Comparison of ENCODE assay signal across 30 mouse cellular contexts in genomic region chr1:194901075-194901474, GRCm38 (mm10).
"Had no signal": no experiment of that assay in that cellular context is flagged by ENCODE, and none has a peak within 500 bp of the region (broad histone marks: within the 10 kb centered on the region; RNA-seq: fewer than 3 reads in every experiment).

No protein-coding gene starts in this region.

- H3K9ac ChIP-seq: limb, embryonic 12.5 days; limb, embryonic 13.5 days; limb, embryonic 15.5 days; liver, embryonic 12.5 days; liver, embryonic 13.5 days; liver, embryonic 14.5 days; liver, embryonic 15.5 days; liver, postnatal 0 days; lung, embryonic 14.5 days; lung, embryonic 15.5 days; midbrain, embryonic 12.5 days; midbrain, embryonic 13.5 days; midbrain, embryonic 15.5 days; neural tube, embryonic 12.5 days; neural tube, embryonic 13.5 days had no signal

- ATAC-seq: liver, embryonic 12.5 days; liver, postnatal 0 days; lung, postnatal 0 days; midbrain, embryonic 13.5 days; midbrain, embryonic 15.5 days; midbrain, embryonic 16.5 days had no signal

- H3K36me3 ChIP-seq: limb, embryonic 10.5 days; limb, embryonic 12.5 days; limb, embryonic 13.5 days; limb, embryonic 15.5 days; liver, embryonic 12.5 days; liver, embryonic 13.5 days; liver, embryonic 15.5 days; lung, embryonic 15.5 days; midbrain, embryonic 10.5 days; midbrain, embryonic 12.5 days; midbrain, embryonic 13.5 days; midbrain, embryonic 15.5 days; neural tube, embryonic 12.5 days; neural tube, embryonic 13.5 days had no signal

- H3K4me1 ChIP-seq: limb, embryonic 10.5 days; limb, embryonic 12.5 days; limb, embryonic 13.5 days; limb, embryonic 15.5 days; liver, embryonic 12.5 days; liver, embryonic 13.5 days; liver, embryonic 15.5 days; lung, embryonic 15.5 days; midbrain, embryonic 10.5 days; midbrain, embryonic 12.5 days; midbrain, embryonic 13.5 days; midbrain, embryonic 15.5 days; neural tube, embryonic 12.5 days; neural tube, embryonic 13.5 days had no signal

- DNase-seq: left cerebral cortex, postnatal 4 days; liver; liver, embryonic 13.5 days; liver, postnatal 0 days; lung, adult 18-20 months; lung, embryonic 14.5 days; lung, postnatal 10 days; lung, postnatal 14 days; lung, postnatal 36 days; lung, postnatal 4 days; midbrain, embryonic 14.5 days had no signal

- H3K27ac ChIP-seq: limb, embryonic 10.5 days; limb, embryonic 12.5 days; limb, embryonic 13.5 days; limb, embryonic 15.5 days; liver, embryonic 12.5 days; liver, embryonic 13.5 days; liver, embryonic 14.5 days; liver, embryonic 15.5 days; lung, embryonic 15.5 days; macrophage; midbrain, embryonic 10.5 days; midbrain, embryonic 12.5 days; midbrain, embryonic 13.5 days; midbrain, embryonic 15.5 days; neural tube, embryonic 12.5 days; neural tube, embryonic 13.5 days had no signal

- H3K27me3 ChIP-seq: limb, embryonic 12.5 days; limb, embryonic 13.5 days; limb, embryonic 15.5 days; liver, embryonic 12.5 days; liver, embryonic 13.5 days; liver, embryonic 15.5 days; lung, embryonic 15.5 days; megakaryocyte, embryonic 14.5 days; midbrain, embryonic 12.5 days; midbrain, embryonic 13.5 days; midbrain, embryonic 15.5 days; neural tube, embryonic 12.5 days; neural tube, embryonic 13.5 days had no signal

- H3K9me3 ChIP-seq: limb, embryonic 10.5 days; limb, embryonic 12.5 days; limb, embryonic 13.5 days; limb, embryonic 15.5 days; liver, embryonic 12.5 days; liver, embryonic 13.5 days; liver, embryonic 15.5 days; lung, embryonic 15.5 days; megakaryocyte, embryonic 14.5 days; midbrain, embryonic 10.5 days; midbrain, embryonic 12.5 days; midbrain, embryonic 13.5 days; midbrain, embryonic 15.5 days; neural tube, embryonic 12.5 days; neural tube, embryonic 13.5 days had no signal

- H3K4me3 ChIP-seq: limb, embryonic 10.5 days; limb, embryonic 12.5 days; limb, embryonic 13.5 days; limb, embryonic 15.5 days; liver, embryonic 12.5 days; liver, embryonic 13.5 days; liver, embryonic 15.5 days; lung, embryonic 15.5 days; megakaryocyte, embryonic 14.5 days; midbrain, embryonic 10.5 days; midbrain, embryonic 12.5 days; midbrain, embryonic 13.5 days; midbrain, embryonic 15.5 days; myocyte; neural tube, embryonic 12.5 days; neural tube, embryonic 13.5 days had no signal
